Mouse (Mus musculus) layer of hippocampus, adult 9-11 months (tissue): ENCODE data around the gene Dpp7.

Experiments
- DNase-seq: peaks from one replicate; pipeline ENCODE4 v3.0.0; 2022

Gene Dpp7

GRCm38 (mm10) chr2:25310180-25310579, 46.0 kb downstream of the Dpp7 start:
- DNase-seq, result no peak

- no peak for DNase-seq
These were observed 50.4 kb downstream of the Dpp7 start for GRCm38 (mm10) chr2:25305587-25306359.

- DNase-seq, result no peak
These were observed 51.3 kb downstream of the Dpp7 start for GRCm38 (mm10) chr2:25304657-25305541.

GRCm38 (mm10) chr2:25303931-25304656, 52.1 kb downstream of the Dpp7 start:
- DNase-seq, result no peak

GRCm38 (mm10) chr2:25303452-25303851, 52.7 kb downstream of the Dpp7 start:
- no peak for DNase-seq
